Mouse (Mus musculus) kidney, postnatal 0 days (tissue): ENCODE measurements around the gene Cc2d2b. TPM values are rescaled to one million over a fixed set of nuclear protein-coding genes. Genes with fewer than 3 reads are reported as not detected.

ENCODE experiments used
- ATAC-seq: fragments of 200-750 bp; cut with Nextera tagmentation; replicated peaks from 2 replicates; pipeline ENCODE4 v1.8.0; 2017; ENCODE audit warnings: low read depth, moderate number of reproducible peaks, moderate TSS enrichment, moderate library complexity; ENCODE audit not compliant: low FRiP score
- DNase-seq: peaks from one replicate; pipeline ENCODE4 v3.0.0-alpha.2; 2016; ENCODE audit warnings: low spot score
- H3K27ac ChIP-seq: fragments of 300-500 bp; sonication (generic); 2 replicates; pipeline ENCODE4 v1.5.1; 2014; ENCODE audit warnings: mild to moderate bottlenecking
- H3K27me3 ChIP-seq: fragments of 300-500 bp; sonication (generic); 2 replicates; pipeline ENCODE4 v1.6.1; 2014; ENCODE audit warnings: low read length, mixed read lengths; ENCODE audit not compliant: insufficient read depth
- H3K36me3 ChIP-seq: fragments of 300-500 bp; sonication (generic); 2 replicates; pipeline ENCODE4 v1.6.1; 2014; ENCODE audit warnings: low read length, mixed read lengths; ENCODE audit not compliant: insufficient read depth
- H3K4me1 ChIP-seq: fragments of 300-500 bp; sonication (generic); replicated peaks from 2 replicates; pipeline ENCODE4 v1.6.1; 2014; ENCODE audit warnings: antibody characterized with exemption, low read length, mixed read lengths; ENCODE audit not compliant: insufficient read depth
- H3K4me2 ChIP-seq: fragments of 300-500 bp; sonication (generic); 2 replicates; pipeline ENCODE4 v1.6.1; 2014; ENCODE audit warnings: mild to moderate bottlenecking, low read length, moderate library complexity, mixed read lengths
- H3K4me3 ChIP-seq: fragments of 300-500 bp; sonication (generic); replicated peaks from 2 replicates; pipeline ENCODE4 v1.5.1; 2014; ENCODE audit warnings: low read depth, low read length
- H3K9ac ChIP-seq: fragments of 300-500 bp; sonication (generic); 2 replicates; pipeline ENCODE4 v1.6.1; 2014; ENCODE audit warnings: low read depth, low read length
- H3K9me3 ChIP-seq: fragments of 300-500 bp; sonication (generic); replicated peaks from 2 replicates; pipeline ENCODE4 v1.6.1; 2016; ENCODE audit warnings: low read length, inconsistent platforms, mixed read lengths
- CTCF ChIP-seq: IDR thresholded peaks from 2 replicates; pipeline ENCODE4 v1.5.1; 2016; ENCODE audit warnings: antibody characterized with exemption, low read depth, mild to moderate bottlenecking, moderate library complexity
- WGBS: fragments of 180-500 bp; shearing (Covaris S2); extraction: QIAGEN DNeasy Blood & Tissue Kit; methylation state at CpG from one replicate; pipeline ENCODE4 v1.1.7; 2014; 5-methylcytosine and 5-hydroxymethylcytosine counted together
- polyA plus RNA-seq: library from polyadenylated mRNA; unstranded; fragments of >200 nt; fragmentation: Nextera tagmentation; extraction: Ambion mirVana; gene quantifications from 2 replicates; pipeline ENCODE4 v1.2.1, GENCODE M21; 2015

Cc2d2b gene
- polyA plus RNA-seq, 1 experiment from 2014 or later: not detected

DNA sequence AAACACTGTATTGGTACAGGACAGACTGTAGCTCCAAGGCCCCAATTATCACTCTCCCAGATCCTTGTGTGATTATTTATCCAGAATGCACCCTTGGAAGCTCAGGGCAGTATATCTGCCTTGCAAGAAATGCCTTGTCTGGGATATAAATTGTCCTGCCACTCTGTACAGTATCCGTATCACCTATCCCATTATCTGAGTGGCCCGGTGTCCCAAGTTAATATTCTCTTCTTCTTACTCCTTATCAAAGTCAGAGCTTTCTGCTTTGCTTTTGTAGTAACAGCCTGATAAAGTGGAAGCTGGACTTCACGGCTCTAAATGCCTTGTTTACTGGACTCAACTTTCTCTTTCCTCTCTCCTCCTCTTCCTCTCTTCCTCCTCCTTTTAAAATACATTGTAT lies 64.2 kb downstream of the Cc2d2b start:
- Histone ChIP-seq H3K27me3 (0 out of 2 replicates have a peak, but pooled peaks cover 4% of the 10 kb centered on the region), H3K4me2 (no peak overlapping the region), H3K27ac (no peak overlapping the region), H3K9me3 (no peaks in the 10 kb centered on the region), H3K9ac (no peak overlapping the region), H3K4me3 (no peak overlapping the region), H3K4me1 (no peaks in the 10 kb centered on the region), H3K36me3 (no peaks in the 10 kb centered on the region)
- no peak for DNase-seq
- ATAC-seq: no peak
- WGBS: 57% methylated on average over 3 of the region's 3 CpGs
- TF ChIP-seq CTCF: no peak

DNA sequence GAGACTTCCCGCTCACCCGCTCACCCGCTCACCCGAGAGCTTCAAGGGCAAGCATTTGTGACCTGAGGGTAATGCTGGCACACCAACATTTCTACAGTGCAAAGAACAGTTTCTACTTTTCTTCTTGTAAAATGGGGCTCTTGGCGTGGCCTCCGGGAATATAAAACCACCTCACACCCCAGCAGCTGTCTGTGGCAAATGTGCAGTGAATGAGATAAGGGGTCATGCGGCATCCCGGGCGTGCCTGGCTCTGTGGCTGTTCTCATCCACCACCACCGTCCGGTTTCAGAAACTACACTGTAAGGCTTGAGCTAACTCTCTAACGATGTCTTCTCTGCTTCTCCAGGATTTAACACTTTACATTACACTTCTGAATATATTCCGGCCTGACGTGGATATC lies 64.8 kb downstream of the Cc2d2b start:
- 72% methylated on average over 14 of the region's 14 CpGs for WGBS
- Histone ChIP-seq H3K9ac (no peak overlapping the region), H3K4me3 (no peak overlapping the region), H3K4me1 (no peaks in the 10 kb centered on the region), H3K9me3 (no peaks in the 10 kb centered on the region), H3K27me3 (0 out of 2 replicates have a peak, but pooled peaks cover under 1% of the 10 kb centered on the region), H3K4me2 (no peak overlapping the region), H3K27ac (no peak overlapping the region), H3K36me3 (no peaks in the 10 kb centered on the region)
- DNase-seq (no peak), ATAC-seq (no peak)
- TF ChIP-seq CTCF: no peak

DNA sequence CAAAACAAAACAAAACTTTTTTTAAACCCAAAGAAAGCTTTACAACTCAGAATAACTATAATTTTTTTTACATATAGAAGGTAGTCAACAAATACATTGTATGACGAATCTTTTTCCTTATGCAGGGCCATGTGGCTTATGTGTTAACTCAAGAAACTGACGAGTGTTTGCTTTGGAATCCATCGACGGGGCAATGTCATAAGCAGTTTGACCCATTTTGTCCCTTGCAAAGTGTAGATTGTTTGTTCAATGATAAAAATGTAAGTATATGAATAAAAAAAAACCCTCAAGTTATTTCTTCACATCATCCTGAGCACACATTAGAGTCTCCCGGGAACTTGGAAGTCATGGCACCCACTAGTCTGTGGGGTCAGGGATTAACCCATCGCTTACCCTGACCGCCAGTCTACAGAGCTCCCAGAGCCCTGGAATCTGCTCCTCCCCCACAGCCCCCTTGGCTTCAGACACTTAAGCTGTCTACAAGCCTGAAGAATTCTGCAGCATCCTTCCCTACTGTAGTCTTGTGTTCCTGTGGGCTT lies 67.2 kb downstream of the Cc2d2b start:
- Histone ChIP-seq H3K9me3 (no peaks in the 10 kb centered on the region), H3K27me3 (no peaks in the 10 kb centered on the region), H3K4me2 (no peak overlapping the region), H3K4me1 (no peaks in the 10 kb centered on the region), H3K4me3 (no peak overlapping the region), H3K27ac (no peak overlapping the region), H3K36me3 (no peaks in the 10 kb centered on the region), H3K9ac (no peak overlapping the region)
- 65% methylated on average over 7 of the region's 7 CpGs for WGBS
- ATAC-seq (no peak), DNase-seq (no peak)
- TF ChIP-seq CTCF: no peak

DNA sequence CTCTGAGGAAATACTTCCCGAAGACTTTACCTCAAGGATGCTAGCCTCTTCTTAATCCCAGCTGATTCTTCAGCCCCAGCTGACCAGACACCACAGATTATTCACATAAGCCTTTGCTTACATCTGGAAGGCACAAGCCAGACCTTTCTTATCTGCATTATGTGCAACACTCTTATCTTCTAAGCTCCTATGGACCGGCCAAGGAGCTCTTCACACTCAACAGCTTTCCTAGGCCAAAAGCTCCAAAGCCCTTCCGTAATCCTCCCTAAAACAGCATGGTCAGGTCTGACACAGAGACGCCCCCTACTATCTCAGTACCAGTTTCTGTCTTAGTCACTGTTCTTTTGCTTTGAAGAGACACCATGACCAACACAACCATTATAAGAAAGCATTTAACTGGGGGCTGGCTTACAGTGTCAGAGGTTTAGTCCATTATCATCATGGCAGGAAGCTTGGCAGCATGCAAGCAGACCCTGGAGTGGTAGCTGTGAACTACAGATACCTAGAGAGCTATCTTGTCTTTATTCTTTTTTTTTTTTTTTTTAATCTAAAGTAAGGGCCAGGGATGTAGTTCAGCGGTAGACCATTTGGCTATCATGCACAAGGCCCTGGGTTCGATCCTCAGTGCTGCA lies 69.5 kb downstream of the Cc2d2b start:
- TF ChIP-seq CTCF: no peak
- no peaks in the 10 kb centered on the region for H3K27me3 ChIP-seq
- no peak for ATAC-seq
- no peak for DNase-seq
- H3K36me3 ChIP-seq: no peaks in the 10 kb centered on the region
- H3K4me1 ChIP-seq: no peaks in the 10 kb centered on the region
- no peak overlapping the region for H3K4me3 ChIP-seq
- H3K4me2 ChIP-seq: no peak overlapping the region
- no peak overlapping the region for H3K9ac ChIP-seq
- WGBS: 91% methylated on average over 6 of the region's 6 CpGs
- no peaks in the 10 kb centered on the region for H3K9me3 ChIP-seq
- no peak overlapping the region for H3K27ac ChIP-seq

DNA sequence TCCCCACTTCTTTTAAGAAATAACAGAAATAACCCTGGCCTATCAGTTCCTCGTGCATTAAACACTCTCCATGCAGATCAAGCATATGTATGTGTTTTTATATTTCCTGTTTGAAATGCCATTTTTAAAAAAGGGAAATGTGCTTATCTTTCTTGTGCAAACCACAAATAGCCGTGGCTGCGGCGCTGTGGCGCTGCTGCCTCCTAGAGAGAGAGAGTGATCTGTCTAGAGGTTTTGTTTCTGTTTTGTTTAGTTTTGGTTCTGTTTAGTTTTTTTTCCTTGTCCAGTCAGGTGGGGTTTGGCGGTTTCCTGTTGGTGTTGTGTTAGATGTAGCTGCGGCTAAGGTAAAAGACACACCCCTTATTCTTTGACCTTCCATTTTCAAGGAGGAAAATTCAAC lies 70.2 kb downstream of the Cc2d2b start:
- DNase-seq (peak; percentile 18), ATAC-seq (no peak)
- no peaks in the 10 kb centered on the region for H3K36me3 ChIP-seq
- H3K9me3 ChIP-seq: no peaks in the 10 kb centered on the region
- H3K27ac ChIP-seq: no peak overlapping the region
- H3K4me3 ChIP-seq: no peak overlapping the region
- WGBS: 59% methylated on average over 7 of the region's 7 CpGs
- H3K4me1 ChIP-seq: no peaks in the 10 kb centered on the region
- no peaks in the 10 kb centered on the region for H3K27me3 ChIP-seq
- H3K9ac ChIP-seq: no peak overlapping the region
- no peak for TF ChIP-seq CTCF
- H3K4me2 ChIP-seq: no peak overlapping the region

DNA sequence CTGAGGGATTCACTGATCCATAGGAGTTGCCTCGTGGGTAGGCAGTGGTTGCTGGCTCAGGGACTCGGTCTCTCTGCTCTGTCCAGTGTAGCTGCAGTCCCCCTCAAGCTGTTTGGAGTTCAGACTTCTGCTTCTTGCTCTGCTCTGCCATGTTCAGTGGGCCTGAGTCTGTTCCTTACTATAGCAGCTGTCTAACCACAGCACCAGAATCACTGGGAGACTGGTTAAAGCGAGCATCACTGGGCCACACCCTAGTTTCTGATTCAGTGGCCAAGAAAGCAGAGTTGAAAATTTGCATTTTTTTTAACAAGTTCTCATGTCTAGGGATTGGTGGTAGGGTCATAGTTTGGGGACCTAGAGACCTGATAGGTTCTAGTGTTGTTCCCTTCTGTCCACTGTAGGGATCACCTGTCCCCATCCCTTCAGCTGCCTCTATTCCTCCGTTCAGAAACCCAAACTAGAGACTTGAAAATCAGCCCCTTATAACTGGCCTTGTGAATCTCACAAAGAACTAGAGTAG lies 72.8 kb downstream of the Cc2d2b start:
- ATAC-seq (no peak), DNase-seq (no peak)
- no peaks in the 10 kb centered on the region for H3K4me1 ChIP-seq
- H3K4me2 ChIP-seq: no peak overlapping the region
- no peak overlapping the region for H3K9ac ChIP-seq
- H3K9me3 ChIP-seq: no peaks in the 10 kb centered on the region
- H3K27ac ChIP-seq: no peak overlapping the region
- no peak overlapping the region for H3K4me3 ChIP-seq
- WGBS: 83% methylated on average over 4 of the region's 4 CpGs
- H3K36me3 ChIP-seq: no peaks in the 10 kb centered on the region
- no peak for TF ChIP-seq CTCF
- H3K27me3 ChIP-seq: no peaks in the 10 kb centered on the region
